Mouse (Mus musculus) common myeloid progenitor, adult 5-6 weeks (primary cell): ENCODE measurements at regions not wholly inside any gene's neighbourhood (a gene's known extent, or its start where the extent isn't known, plus 50 kb on each side); places are given as distances from the start of the nearest gene placed in this dataset.

Source experiments
- ATAC-seq: replicated peaks from 2 replicates; pipeline ENCODE4 v1.8.0; 2016; ENCODE audit warnings: low read depth, mild to moderate bottlenecking, moderate TSS enrichment, inconsistent platforms; ENCODE audit not compliant: poor library complexity, severe bottlenecking

GRCm38 (mm10) chr9:47323051-47323450, 206.9 kb upstream of the Cadm1 start:
- no peak for ATAC-seq

- ATAC-seq: no peak
These were observed 202.4 kb upstream of the Cadm1 start for GRCm38 (mm10) chr9:47327575-47327974.

GRCm38 (mm10) chr9:47332929-47333328, 197.0 kb upstream of the Cadm1 start:
- ATAC-seq: no peak

- ATAC-seq: no peak
These were observed 191.8 kb upstream of the Cadm1 start for GRCm38 (mm10) chr9:47338221-47338620.

- no peak for ATAC-seq
These were observed 183.4 kb upstream of the Cadm1 start for GRCm38 (mm10) chr9:47346527-47347111.

- ATAC-seq: no peak
These were observed 179.7 kb upstream of the Cadm1 start for GRCm38 (mm10) chr9:47350301-47350700.

- no peak for ATAC-seq
These were observed 178.9 kb upstream of the Cadm1 start for GRCm38 (mm10) chr9:47351036-47351435.

GRCm38 (mm10) chr9:47353017-47353416, 177.0 kb upstream of the Cadm1 start:
- ATAC-seq: no peak

GRCm38 (mm10) chr9:47353972-47354371, 176.0 kb upstream of the Cadm1 start:
- ATAC-seq: no peak

- no peak for ATAC-seq
These were observed 175.6 kb upstream of the Cadm1 start for GRCm38 (mm10) chr9:47354423-47354822.

- ATAC-seq: no peak
These were observed 175.1 kb upstream of the Cadm1 start for GRCm38 (mm10) chr9:47354866-47355265.

GRCm38 (mm10) chr9:47357756-47358399, 172.1 kb upstream of the Cadm1 start:
- no peak for ATAC-seq

- ATAC-seq: no peak
These were observed 171.6 kb upstream of the Cadm1 start for GRCm38 (mm10) chr9:47358400-47358767.

GRCm38 (mm10) chr9:47363086-47363485, 166.9 kb upstream of the Cadm1 start:
- ATAC-seq: no peak

- no peak for ATAC-seq
These were observed 165.2 kb upstream of the Cadm1 start for GRCm38 (mm10) chr9:47364762-47365161.

GRCm38 (mm10) chr9:47367266-47367957, 162.6 kb upstream of the Cadm1 start:
- no peak for ATAC-seq

- ATAC-seq: no peak
These were observed 161.7 kb upstream of the Cadm1 start for GRCm38 (mm10) chr9:47368015-47368901.

GRCm38 (mm10) chr9:47372296-47372695, 157.7 kb upstream of the Cadm1 start:
- ATAC-seq: no peak

GRCm38 (mm10) chr9:47374086-47374485, 155.9 kb upstream of the Cadm1 start:
- ATAC-seq: no peak

- no peak for ATAC-seq
These were observed 153.3 kb upstream of the Cadm1 start for GRCm38 (mm10) chr9:47376645-47377044.

GRCm38 (mm10) chr9:47378541-47378940, 151.4 kb upstream of the Cadm1 start:
- ATAC-seq: no peak
